Mouse (Mus musculus): ENCODE measurements around the gene Cyp4a32.

- TF ChIP-seq POLR2A (IDR thresholded peaks at IDR 0.05; ENCODE audit: insufficient read depth, low read length): no peak
- TF ChIP-seq CTCF (IDR thresholded peaks at IDR 0.05; ENCODE audit: low read depth, low read length): no peak
- TF ChIP-seq EP300 (IDR thresholded peaks at IDR 0.05; ENCODE audit: insufficient read depth, low read depth, low read length): no peak
Observed at GRCm38 (mm10) chr4:115614005-115614404, 13.2 kb downstream of the Cyp4a32 start.

All from ES-Bruce4 (cell line).